Mouse (Mus musculus): ENCODE measurements at regions not wholly inside any gene's neighbourhood (a gene's known extent, or its start where the extent isn't known, plus 50 kb on each side); places are given as distances from the start of the nearest gene placed in this dataset.

GRCm38 (mm10) chr16:21293010-21293409, 88.5 kb downstream of the Ephb3 start:
- TF ChIP-seq POLR2A (IDR thresholded peaks at IDR 0.05; ENCODE audit: low read depth, low read length) (no peak), CTCF (conservative IDR thresholded peaks at IDR 0.05; ENCODE audit: insufficient read depth, insufficient read length, low read depth, low read length) (no peak)
